Mouse (Mus musculus) ES-E14 (cell line): Measurements from ENCODE around the gene Cps1.

Experiments used
- CHD2 ChIP-seq: IDR thresholded peaks from 2 replicates; pipeline ENCODE4 v1.6.1; 2014; ENCODE audit warnings: mild to moderate bottlenecking, low read depth, low read length, inconsistent platforms
- MAFK ChIP-seq: IDR thresholded peaks from 2 replicates; pipeline ENCODE4 v1.6.1; 2014; ENCODE audit warnings: mild to moderate bottlenecking, low read depth, low read length, inconsistent platforms; ENCODE audit not compliant: insufficient read depth
- ZC3H11A ChIP-seq: IDR thresholded peaks from 2 replicates; pipeline ENCODE4 v1.6.1; 2012; ENCODE audit warnings: low read depth, mild to moderate bottlenecking, inconsistent platforms, low read length, borderline replicate concordance
- ZNF384 ChIP-seq: IDR thresholded peaks from 2 replicates; pipeline ENCODE4 v1.6.1; 2012; ENCODE audit warnings: low read depth, low read length, inconsistent platforms

DNA sequence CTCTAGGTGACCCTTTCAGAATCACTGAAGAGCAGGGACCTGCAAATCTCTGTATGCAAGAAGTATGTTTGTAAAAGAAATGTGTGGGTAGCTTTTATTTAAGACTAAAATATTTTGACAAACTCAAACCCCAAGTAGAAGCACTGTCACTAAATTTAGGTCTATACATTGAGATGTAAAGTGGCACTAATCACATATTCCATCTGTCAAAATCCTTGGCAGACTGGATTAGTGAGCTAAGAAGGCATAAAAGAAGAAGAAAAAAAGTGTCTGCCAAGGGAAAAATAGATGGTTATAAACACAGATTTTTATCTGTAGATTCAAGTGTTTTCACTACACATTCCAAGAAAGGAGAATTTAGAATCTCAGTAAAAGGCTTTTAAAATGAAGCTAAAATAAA lies 145.6 kb downstream of the Cps1 start:
- TF ChIP-seq CHD2: no peak
- no peak for TF ChIP-seq ZNF384
- no peak for TF ChIP-seq MAFK
- no peak for TF ChIP-seq ZC3H11A
